Mouse (Mus musculus) CH12.LX (cell line): ENCODE data around the gene Syn3.

Experiments
- CHD1 ChIP-seq: IDR thresholded peaks from 2 replicates; pipeline ENCODE4 v1.6.1; 2012; ENCODE audit warnings: low read depth, low read length, improper control_type of control experiment, inconsistent platforms
- CTCF ChIP-seq, 2 experiments: IDR thresholded peaks in 1 of 2; conservative IDR thresholded peaks in 1 of 2; 2 replicates each; pipeline ENCODE4 v1.5.1; 2011 to 2012; ENCODE audit warnings: low read depth in 2 of 2, low read length in 2 of 2, improper control_type of control experiment in 1 of 2, inconsistent platforms in 1 of 2, mild to moderate bottlenecking in 1 of 2, moderate library complexity in 1 of 2
- E2F4 ChIP-seq: IDR thresholded peaks from 2 replicates; pipeline ENCODE4 v1.6.1; 2011; ENCODE audit warnings: low read depth, low read length, improper control_type of control experiment; ENCODE audit not compliant: insufficient replicate concordance
- ELF1 ChIP-seq: IDR thresholded peaks from 2 replicates; pipeline ENCODE4 v1.6.1; 2014; ENCODE audit warnings: low read depth, mild to moderate bottlenecking, inconsistent platforms, low read length, improper control_type of control experiment
- EP300 ChIP-seq: IDR thresholded peaks from 2 replicates; pipeline ENCODE4 v1.6.1; 2011; ENCODE audit warnings: low read length, improper control_type of control experiment
- MAZ ChIP-seq: IDR thresholded peaks from 2 replicates; pipeline ENCODE4 v1.6.1; 2012; ENCODE audit warnings: low read depth, mild to moderate bottlenecking, inconsistent platforms, low read length, improper control_type of control experiment, moderate library complexity
- USF2 ChIP-seq: conservative IDR thresholded peaks from 2 replicates; pipeline ENCODE4 v1.6.1; 2011; ENCODE audit warnings: low read depth, low read length, improper control_type of control experiment

GRCm38 (mm10) chr10:86026354-86026753 is 472.3 kb downstream of the Syn3 start:
- TF ChIP-seq E2F4 = no peak
- no peak for TF ChIP-seq EP300
- TF ChIP-seq CHD1 = no peak
- TF ChIP-seq CTCF (conservative IDR thresholded peaks at IDR 0.05 in 1 of 2, IDR thresholded peaks at IDR 0.05 in 1 of 2; ENCODE audit: low read depth in 2 of 2, low read length in 2 of 2) = no peak
- no peak for TF ChIP-seq USF2
- TF ChIP-seq ELF1 = no peak
- no peak for TF ChIP-seq MAZ
